Mouse (Mus musculus) olfactory bulb, adult 2 months (tissue): ENCODE results near the gene Plxnd1.

Experiments
- CTCF ChIP-seq: fragments of 200-500 bp; IDR thresholded peaks from 2 replicates; pipeline ENCODE4 v1.5.1; 2012; ENCODE audit warnings: low read depth, mild to moderate bottlenecking, low read length, moderate library complexity; ENCODE audit not compliant: insufficient read depth
- POLR2A ChIP-seq: fragments of 200-500 bp; IDR thresholded peaks from 2 replicates; pipeline ENCODE4 v1.6.1; 2012; ENCODE audit warnings: mild to moderate bottlenecking, low read depth, low read length, moderate library complexity; ENCODE audit not compliant: insufficient read depth

- TF ChIP-seq CTCF (no peak), POLR2A (no peak)
Observed at GRCm38 (mm10) chr6:115990479-115990878, 4.3 kb downstream of the Plxnd1 start.
